Mouse (Mus musculus): ENCODE data around the gene Pex14. TPM values are rescaled to one million over a fixed set of nuclear protein-coding genes. Genes with fewer than 3 reads are reported as not detected.

Pex14 gene
- polyA plus RNA-seq, 1 experiment: 12.4 TPM

GRCm38 (mm10) chr4:149097956-149098355 is 1.7 kb downstream of the Pex14 start:
- Histone ChIP-seq H3K4me3 (replicated peaks; ENCODE audit: control insufficient read depth, low read depth, low read length) (no peak overlapping the region), H3K27ac (ENCODE audit: control insufficient read depth, insufficient read depth, low read depth, low read length, poor library complexity) (no peak overlapping the region), H3K4me1 (ENCODE audit: control insufficient read depth, insufficient read depth, low read length) (peaks cover 2% of the 10 kb centered on the region; the same call in 1 of the 2 replicates)
- 79% methylated on average over 3 of the region's 3 CpGs for WGBS
- TF ChIP-seq POLR2A (IDR thresholded peaks at IDR 0.05; ENCODE audit: borderline replicate concordance, control insufficient read depth, low read depth, low read length) (no peak), CTCF (IDR thresholded peaks at IDR 0.05; ENCODE audit: control insufficient read depth, insufficient read depth, low read length) (no peak)

- WGBS: 70% methylated on average over 8 of the region's 8 CpGs
Observed at GRCm38 (mm10) chr4:149091364-149091763, 8.3 kb downstream of the Pex14 start.

GRCm38 (mm10) chr4:149085381-149085780 is 14.3 kb downstream of the Pex14 start:
- peaks cover 1% of the 10 kb centered on the region; the same call in 1 of the 2 replicates for H3K4me1 ChIP-seq (ENCODE audit: control insufficient read depth, insufficient read depth, low read length)
- H3K27ac ChIP-seq (ENCODE audit: control insufficient read depth, insufficient read depth, low read depth, low read length, poor library complexity): no peak overlapping the region
- TF ChIP-seq POLR2A (IDR thresholded peaks at IDR 0.05; ENCODE audit: borderline replicate concordance, control insufficient read depth, low read depth, low read length) (no peak), CTCF (IDR thresholded peaks at IDR 0.05; ENCODE audit: control insufficient read depth, insufficient read depth, low read length) (no peak)
- 87% methylated on average over 5 of the region's 5 CpGs for WGBS
- H3K4me3 ChIP-seq (replicated peaks; ENCODE audit: control insufficient read depth, low read depth, low read length): no peak overlapping the region

More at GRCm38 (mm10) chr4:149091364-149091763, 8.3 kb downstream of the Pex14 start:
- Histone ChIP-seq H3K27ac (ENCODE audit: control insufficient read depth, insufficient read depth, low read depth, low read length, poor library complexity) (no peak overlapping the region), H3K4me1 (ENCODE audit: control insufficient read depth, insufficient read depth, low read length) (peaks cover 1% of the 10 kb centered on the region; the same call in 1 of the 2 replicates), H3K4me3 (replicated peaks; ENCODE audit: control insufficient read depth, low read depth, low read length) (no peak overlapping the region)
- TF ChIP-seq POLR2A (IDR thresholded peaks at IDR 0.05; ENCODE audit: borderline replicate concordance, control insufficient read depth, low read depth, low read length) (no peak), CTCF (IDR thresholded peaks at IDR 0.05; ENCODE audit: control insufficient read depth, insufficient read depth, low read length) (no peak)

- no peak overlapping the region for H3K27ac ChIP-seq (ENCODE audit: control insufficient read depth, insufficient read depth, low read depth, low read length, poor library complexity)
- TF ChIP-seq POLR2A (IDR thresholded peaks at IDR 0.05; ENCODE audit: borderline replicate concordance, control insufficient read depth, low read depth, low read length) (no peak), CTCF (IDR thresholded peaks at IDR 0.05; ENCODE audit: control insufficient read depth, insufficient read depth, low read length) (no peak)
- no peak overlapping the region for H3K4me3 ChIP-seq (replicated peaks; ENCODE audit: control insufficient read depth, low read depth, low read length)
- H3K4me1 ChIP-seq (ENCODE audit: control insufficient read depth, insufficient read depth, low read length): no peaks in the 10 kb centered on the region
- WGBS: 77% methylated on average over 17 of the region's 17 CpGs
Observed at GRCm38 (mm10) chr4:149081528-149081927, 18.1 kb downstream of the Pex14 start.

GRCm38 (mm10) chr4:149080111-149080510 is 19.6 kb downstream of the Pex14 start:
- Histone ChIP-seq H3K4me1 (ENCODE audit: control insufficient read depth, insufficient read depth, low read length) (peaks cover 1% of the 10 kb centered on the region), H3K27ac (ENCODE audit: control insufficient read depth, insufficient read depth, low read depth, low read length, poor library complexity) (no peak overlapping the region), H3K4me3 (replicated peaks; ENCODE audit: control insufficient read depth, low read depth, low read length) (no peak overlapping the region)
- no peak for TF ChIP-seq CTCF (IDR thresholded peaks at IDR 0.05; ENCODE audit: control insufficient read depth, insufficient read depth, low read length)
- TF ChIP-seq POLR2A (IDR thresholded peaks at IDR 0.05; ENCODE audit: borderline replicate concordance, control insufficient read depth, low read depth, low read length): no peak
- 89% methylated on average over 8 of the region's 8 CpGs for WGBS

GRCm38 (mm10) chr4:149079629-149080028 is 20.0 kb downstream of the Pex14 start:
- peaks cover 1% of the 10 kb centered on the region for H3K4me1 ChIP-seq (ENCODE audit: control insufficient read depth, insufficient read depth, low read length)
- H3K4me3 ChIP-seq (replicated peaks; ENCODE audit: control insufficient read depth, low read depth, low read length): no peak overlapping the region
- no peak for TF ChIP-seq POLR2A (IDR thresholded peaks at IDR 0.05; ENCODE audit: borderline replicate concordance, control insufficient read depth, low read depth, low read length)
- no peak for TF ChIP-seq CTCF (IDR thresholded peaks at IDR 0.05; ENCODE audit: control insufficient read depth, insufficient read depth, low read length)
- H3K27ac ChIP-seq (ENCODE audit: control insufficient read depth, insufficient read depth, low read depth, low read length, poor library complexity): no peak overlapping the region
- 81% methylated on average over 6 of the region's 6 CpGs for WGBS

GRCm38 (mm10) chr4:149078261-149078660 is 21.4 kb downstream of the Pex14 start:
- Histone ChIP-seq H3K4me1 (ENCODE audit: control insufficient read depth, insufficient read depth, low read length) (peaks cover 1% of the 10 kb centered on the region), H3K4me3 (replicated peaks; ENCODE audit: control insufficient read depth, low read depth, low read length) (no peak overlapping the region), H3K27ac (ENCODE audit: control insufficient read depth, insufficient read depth, low read depth, low read length, poor library complexity) (no peak overlapping the region)
- 60% methylated on average over 4 of the region's 4 CpGs for WGBS
- TF ChIP-seq CTCF (IDR thresholded peaks at IDR 0.05; ENCODE audit: control insufficient read depth, insufficient read depth, low read length) (no peak), POLR2A (IDR thresholded peaks at IDR 0.05; ENCODE audit: borderline replicate concordance, control insufficient read depth, low read depth, low read length) (no peak)

- H3K27ac ChIP-seq (ENCODE audit: control insufficient read depth, insufficient read depth, low read depth, low read length, poor library complexity): 0 out of 2 replicates have a peak overlapping the region, but pooled peaks have one; percentile 6
- WGBS: 12% methylated on average over 10 of the region's 10 CpGs
- H3K4me1 ChIP-seq (ENCODE audit: control insufficient read depth, insufficient read depth, low read length): peaks cover 1% of the 10 kb centered on the region
- H3K4me3 ChIP-seq (replicated peaks; ENCODE audit: control insufficient read depth, low read depth, low read length): no peak overlapping the region
- TF ChIP-seq CTCF (IDR thresholded peaks at IDR 0.05; ENCODE audit: control insufficient read depth, insufficient read depth, low read length): peak; percentile 55
- no peak for TF ChIP-seq POLR2A (IDR thresholded peaks at IDR 0.05; ENCODE audit: borderline replicate concordance, control insufficient read depth, low read depth, low read length)
Observed at GRCm38 (mm10) chr4:149075871-149076575, 23.7 kb downstream of the Pex14 start.

All from bone marrow, adult 2 months (tissue).